Mouse (Mus musculus) lung, postnatal 10 days (tissue): ENCODE results near the gene Pde4d.
A peak's percentile ranks its signal among the peaks of the same experiment; 100 is the strongest.

Experiments used
- DNase-seq: peaks from one replicate; pipeline ENCODE4 v3.0.0; 2021

The Pde4d gene

GRCm38 (mm10) chr13:108492886-108493285, 43.1 kb downstream of the Pde4d start:
- DNase-seq: no peak

DNA sequence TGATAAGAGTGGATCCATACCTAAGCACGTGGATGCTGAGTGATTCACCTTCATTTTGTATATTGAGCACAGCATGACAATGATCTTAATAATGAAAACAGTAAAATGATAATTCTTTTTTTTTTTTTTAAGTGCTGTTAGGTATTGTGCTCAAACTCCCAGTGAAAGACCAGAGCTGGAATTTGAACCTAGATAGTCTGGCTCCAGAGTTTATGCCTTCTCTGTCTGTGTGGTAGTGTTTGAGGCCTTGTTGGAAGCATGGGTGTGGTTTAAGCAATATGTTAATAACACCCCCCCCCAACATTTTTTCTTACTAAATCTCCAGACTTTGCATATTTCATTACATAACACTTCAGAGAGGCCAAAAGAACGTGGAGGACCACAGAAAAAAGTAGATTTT, 44.6 kb downstream of the Pde4d start:
- no peak for DNase-seq

DNA sequence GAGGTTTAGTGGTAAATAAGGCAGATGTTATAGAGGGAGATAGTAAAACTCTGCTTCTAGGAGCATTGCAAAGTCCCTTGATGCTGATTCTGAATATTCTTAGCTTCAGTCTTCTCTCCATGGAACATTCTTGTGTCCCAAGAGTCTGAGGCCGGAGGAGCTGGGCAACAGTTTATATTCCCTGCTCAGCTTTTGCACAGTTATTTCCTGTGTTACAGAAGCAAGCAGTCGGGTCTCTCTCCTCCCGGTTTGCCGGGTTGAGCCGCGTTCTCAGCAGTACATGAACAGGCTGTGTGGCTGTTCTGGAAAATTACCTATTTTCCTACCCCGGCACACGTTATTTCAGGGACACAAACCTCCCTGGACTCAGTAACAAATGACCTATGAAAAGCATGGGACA, 48.0 kb downstream of the Pde4d start:
- DNase-seq: peak; percentile 25

DNA sequence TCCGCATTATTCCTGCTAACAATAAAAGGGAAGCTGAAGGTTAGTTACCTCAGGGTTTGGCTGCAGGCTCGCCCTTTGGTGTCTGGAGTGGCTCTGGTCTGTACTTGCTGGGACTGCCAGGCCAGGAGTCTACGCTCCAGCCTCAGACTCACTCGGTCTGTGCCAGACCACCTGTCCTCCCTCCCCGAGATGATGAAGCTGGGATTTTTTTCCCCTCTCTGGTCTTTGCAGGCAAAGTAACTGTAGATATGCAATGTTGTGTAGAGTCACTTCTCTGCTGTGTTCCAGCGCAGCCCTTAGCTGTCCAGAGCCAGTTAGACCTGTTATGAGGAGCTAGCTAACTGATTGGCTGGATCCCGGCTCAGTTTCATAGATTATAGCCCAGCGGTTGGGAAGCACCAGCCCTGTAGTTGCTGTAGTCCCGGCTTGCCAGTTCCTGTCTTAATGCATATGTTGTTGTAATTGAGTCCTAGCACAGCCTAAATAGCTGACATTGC, 48.5 kb downstream of the Pde4d start:
- no peak for DNase-seq

DNA sequence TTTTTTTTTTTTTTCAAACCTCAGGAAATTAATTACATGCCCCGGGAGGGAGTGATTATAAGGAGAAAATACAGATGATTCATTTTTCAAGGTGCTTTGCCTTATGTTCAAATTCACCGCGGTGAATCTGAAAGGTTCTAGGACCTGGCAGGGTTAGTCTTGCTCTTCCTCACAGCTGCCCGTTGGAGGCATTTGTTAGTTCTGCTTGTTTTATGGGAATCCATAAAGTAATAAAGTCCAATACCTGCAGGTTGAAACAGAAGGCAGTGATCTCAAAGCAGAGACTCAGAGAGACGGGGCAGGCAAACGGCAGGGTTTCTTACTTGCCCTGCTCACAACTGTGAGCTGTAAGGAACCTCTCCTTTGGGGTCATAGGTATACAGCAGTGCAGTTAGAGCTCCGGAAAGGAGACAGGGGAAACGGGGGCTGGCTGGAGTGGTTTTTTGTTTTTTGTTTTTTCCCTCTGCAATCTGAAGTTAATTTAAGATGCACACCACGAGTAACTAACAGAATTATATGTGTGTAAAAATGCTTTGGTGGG, 49.1 kb downstream of the Pde4d start:
- DNase-seq: no peak

DNA sequence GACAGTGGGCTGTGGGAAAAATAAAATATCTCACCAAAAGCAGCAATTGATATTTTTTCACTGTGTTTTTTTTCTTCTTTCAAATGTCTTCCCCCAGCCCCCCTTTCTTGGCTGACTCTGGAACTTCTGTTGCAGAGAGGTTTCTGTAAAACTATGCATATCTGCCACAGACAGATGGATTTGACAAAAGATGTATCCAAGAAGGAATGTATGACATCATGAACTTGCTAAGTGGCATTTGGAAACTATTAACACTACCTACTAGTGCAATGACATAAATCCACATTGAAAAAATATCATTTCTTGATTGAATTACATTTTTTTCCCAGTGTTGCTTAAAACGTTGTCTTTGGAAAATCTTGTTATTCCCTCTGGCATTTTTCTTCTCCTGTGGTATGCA, 51.6 kb downstream of the Pde4d start:
- DNase-seq: no peak

DNA sequence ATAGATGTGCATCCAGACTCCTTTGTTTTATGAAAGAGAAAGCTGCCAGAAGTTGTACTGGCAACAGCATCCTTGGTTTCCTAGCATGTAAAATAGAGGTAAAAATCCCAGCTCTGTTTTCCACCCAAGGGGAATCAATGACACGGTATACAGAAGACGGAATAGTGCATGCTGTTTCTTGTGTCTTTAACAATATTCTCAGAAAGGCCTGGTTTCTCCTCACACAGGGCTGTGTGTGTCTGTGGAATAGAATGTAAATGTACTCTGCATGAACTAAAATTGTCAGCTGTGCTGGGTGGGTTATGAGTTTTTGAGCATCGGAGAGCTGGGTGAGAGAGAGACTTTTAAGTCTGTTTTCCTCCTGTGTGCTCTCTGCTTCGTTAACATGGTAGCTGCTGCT, 74.8 kb downstream of the Pde4d start:
- DNase-seq: no peak

- no peak for DNase-seq
These were observed 75.2 kb downstream of the Pde4d start for GRCm38 (mm10) chr13:108524969-108525368.

DNA sequence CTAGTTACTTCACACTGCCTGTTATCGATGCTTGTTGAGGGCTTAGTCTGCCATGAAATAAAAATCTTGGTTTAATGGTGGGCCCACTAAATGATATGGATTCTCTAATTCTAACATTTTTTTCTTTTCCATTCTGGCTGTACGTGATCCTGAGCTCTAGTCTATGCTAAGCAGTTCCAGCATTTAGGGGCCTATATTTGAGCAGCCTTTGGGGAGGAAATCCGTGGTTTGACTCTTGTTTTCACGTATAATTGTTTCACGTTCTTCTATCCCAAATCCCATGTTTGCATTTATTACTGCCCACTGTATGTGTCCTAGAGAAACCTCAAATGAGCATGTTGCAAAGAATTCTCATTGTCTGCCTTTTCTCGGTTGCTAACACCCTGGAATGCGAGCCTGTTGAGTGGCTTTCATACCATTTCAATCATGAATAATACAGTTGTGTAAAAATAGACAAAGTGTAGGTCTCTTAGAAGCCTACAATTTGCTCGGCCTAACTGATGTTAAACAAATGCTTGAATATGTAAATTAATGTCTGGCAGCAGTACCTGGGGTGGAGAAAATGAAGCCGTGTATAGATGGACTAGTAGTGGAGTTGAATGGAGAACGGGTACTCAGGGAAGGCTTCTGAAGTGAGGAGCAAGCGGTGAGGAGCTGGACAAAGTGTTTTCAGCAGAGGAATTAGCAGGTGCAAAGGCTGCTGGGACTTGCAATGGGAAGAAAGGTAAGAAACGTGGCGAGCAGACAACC, 76.7 kb downstream of the Pde4d start:
- DNase-seq: no peak

- DNase-seq: no peak
These were observed 77.5 kb downstream of the Pde4d start for GRCm38 (mm10) chr13:108527090-108527770.

- DNase-seq: no peak
These were observed 78.6 kb downstream of the Pde4d start for GRCm38 (mm10) chr13:108528343-108528742.

- DNase-seq: no peak
These were observed 83.1 kb downstream of the Pde4d start for GRCm38 (mm10) chr13:108532875-108533274.

- no peak for DNase-seq
These were observed 86.7 kb downstream of the Pde4d start for GRCm38 (mm10) chr13:108536436-108536835.

DNA sequence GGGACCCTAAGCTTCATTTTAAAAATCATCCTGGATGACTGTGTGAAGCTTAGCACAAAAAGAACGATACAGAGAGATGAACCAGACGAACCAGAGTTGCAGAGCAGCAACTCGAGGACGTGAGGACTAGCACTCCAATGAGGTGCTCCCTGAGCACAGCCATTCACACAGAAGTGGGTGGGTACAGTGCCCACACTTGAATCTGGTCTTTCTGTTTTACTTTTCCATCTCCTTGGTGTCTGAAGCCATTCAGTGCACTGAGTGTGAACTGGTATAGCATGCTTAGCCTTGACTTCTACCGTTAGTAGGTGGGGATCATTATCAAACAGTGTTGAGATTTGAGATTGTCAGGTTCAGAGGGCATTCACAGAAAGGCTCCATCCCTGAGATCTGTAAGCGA, 87.2 kb downstream of the Pde4d start:
- DNase-seq: no peak

DNA sequence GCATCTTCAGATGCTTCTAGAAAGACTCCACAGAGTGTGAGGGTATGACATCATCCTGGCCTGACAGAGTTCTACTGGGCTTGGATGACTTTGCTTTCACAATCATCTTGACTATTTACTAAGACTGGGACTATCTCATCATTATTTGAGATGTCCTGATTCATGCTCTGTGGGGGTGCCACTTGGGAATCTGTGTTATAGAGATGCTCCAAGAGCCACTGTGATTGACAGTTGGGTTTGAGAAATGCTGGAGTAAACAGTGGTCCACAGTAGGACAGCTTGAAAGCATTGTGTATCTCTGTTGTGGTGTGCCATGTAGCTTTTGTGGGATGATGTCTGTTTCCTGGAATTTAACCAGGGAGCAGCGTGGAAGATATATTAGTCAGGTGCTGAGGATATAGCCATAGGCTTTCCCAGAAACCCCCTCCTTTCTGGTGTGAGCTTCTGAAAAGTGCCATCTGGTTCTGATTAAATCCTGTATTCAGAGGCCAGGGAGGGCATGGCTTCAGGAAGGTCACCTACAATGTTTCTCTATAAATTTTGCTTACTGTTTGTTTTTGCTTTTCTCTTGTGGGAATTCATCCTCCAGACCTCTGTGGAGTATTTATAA, 89.1 kb downstream of the Pde4d start:
- DNase-seq: no peak

DNA sequence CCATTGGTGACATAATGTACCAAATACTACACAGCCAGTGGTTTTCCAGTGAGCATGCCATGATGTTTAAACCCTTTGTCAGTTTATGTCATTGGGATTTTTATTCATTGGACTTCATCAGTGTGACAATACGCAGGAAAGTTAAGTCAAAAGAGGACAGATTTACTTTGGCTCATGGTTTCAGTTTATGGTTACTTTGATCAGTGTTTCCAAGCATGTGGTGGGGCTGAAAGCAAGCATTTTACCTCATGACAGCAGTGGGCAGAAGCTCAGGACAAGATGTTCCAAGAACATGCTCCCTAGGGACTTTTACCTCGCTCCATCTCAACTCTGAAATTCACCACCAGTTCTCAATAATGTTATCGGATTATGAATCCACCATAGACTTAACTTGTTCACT, 91.7 kb downstream of the Pde4d start:
- no peak for DNase-seq

GRCm38 (mm10) chr13:108542342-108542761, 92.6 kb downstream of the Pde4d start:
- DNase-seq: peak; percentile 26

DNA sequence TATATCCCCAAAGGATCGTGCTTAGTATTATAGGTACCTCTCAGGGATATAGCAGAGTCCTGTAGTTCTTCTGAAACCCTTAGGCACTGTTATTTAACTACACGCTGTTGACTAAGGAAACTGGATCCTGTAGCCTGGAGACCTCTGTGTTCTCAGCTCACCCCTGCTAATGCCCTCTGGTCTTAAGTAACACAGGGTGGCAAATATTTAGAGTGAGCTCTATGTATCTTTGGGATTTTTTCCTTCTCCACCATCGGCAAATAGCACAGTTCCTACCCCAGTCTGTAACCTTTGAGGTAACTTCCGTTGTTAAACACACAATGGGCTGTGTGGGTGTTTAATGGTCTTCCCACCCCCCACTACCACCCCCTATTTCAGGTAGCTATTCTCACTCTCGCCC, 102.5 kb downstream of the Pde4d start:
- no peak for DNase-seq

DNA sequence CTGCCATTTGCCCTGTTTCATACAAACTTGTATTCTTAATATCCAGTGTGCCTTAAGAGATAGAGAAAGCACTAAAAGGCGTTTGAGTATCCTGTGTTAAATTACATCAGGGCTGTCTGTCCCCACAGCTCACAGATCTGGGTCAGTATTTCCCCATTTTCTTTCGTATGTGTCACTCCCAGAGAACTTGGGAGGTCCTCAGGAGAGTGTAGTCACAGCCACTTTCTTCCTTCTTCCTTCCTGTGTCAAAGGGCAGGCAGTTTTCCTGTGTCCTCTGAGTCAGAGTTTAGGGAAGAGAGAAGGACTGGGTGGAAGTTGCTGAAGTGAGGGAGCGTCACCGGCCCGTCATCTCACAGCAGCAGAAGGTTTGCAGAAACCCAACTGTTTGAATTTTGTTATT, 103.2 kb downstream of the Pde4d start:
- DNase-seq: no peak

- DNase-seq: no peak
These were observed 105.2 kb downstream of the Pde4d start for GRCm38 (mm10) chr13:108554901-108555300.

- DNase-seq: no peak
These were observed 147.2 kb downstream of the Pde4d start for GRCm38 (mm10) chr13:108596938-108597337.

GRCm38 (mm10) chr13:108598673-108599072, 148.9 kb downstream of the Pde4d start:
- DNase-seq: no peak

DNA sequence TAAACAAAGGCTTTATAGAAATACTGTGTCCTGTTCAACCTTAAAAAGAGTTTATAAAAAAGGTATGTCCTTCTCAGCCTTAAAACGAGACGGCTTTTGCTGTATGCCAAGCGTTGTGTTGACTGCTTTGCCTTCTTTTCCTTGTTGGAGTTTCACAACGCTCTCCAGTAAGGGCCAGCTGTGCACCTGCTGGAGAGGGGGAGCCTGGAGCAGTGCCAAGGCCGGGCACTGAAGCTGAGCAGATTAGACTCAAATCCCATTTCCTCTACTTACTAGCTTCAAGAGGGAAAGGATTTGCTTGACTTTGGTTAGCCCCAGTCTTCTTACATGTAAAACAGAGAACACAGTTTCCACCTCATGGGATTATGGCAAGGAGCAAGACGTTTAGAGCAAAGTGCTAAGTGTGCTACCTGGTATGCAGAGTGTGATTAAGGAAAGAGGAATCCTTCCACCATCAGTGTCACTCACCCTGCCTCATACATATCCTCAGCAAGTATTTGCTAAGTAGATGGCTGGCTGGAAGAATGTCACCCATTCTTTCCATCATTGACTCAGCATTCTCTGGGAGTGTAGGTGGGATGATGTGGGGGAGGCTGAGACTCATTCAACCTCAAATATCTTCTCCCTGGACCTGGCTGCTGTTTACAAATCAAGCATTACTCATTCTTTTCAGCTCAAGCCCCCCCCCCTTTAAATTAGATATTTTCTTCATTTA, 149.6 kb downstream of the Pde4d start:
- peak; percentile 40 for DNase-seq
